Mouse (Mus musculus): Measurements from ENCODE around the gene Runx2.

The Runx2 gene

DNA sequence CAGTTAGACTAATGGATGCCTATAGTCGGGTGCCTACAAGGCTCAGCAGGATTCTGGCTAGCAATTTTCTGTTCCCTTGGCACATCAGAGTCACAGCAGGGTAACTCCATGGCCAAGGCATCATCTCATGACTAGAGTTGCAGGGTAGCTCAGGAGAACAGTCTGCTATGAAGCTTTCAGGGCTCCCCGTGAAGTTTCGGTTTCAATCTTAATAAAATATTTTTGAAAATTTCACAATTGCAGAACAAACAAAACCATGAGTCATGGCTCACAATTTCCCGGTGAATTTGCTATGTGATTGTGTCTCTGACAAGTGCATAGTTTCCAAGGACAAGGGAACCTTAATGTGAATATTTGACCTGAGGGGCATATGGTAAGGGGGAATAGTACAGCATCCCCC, 355.6 kb downstream of the Runx2 start:
- peak; percentile 68 for DNase-seq (ENCODE audit: low read depth)

- no peak for DNase-seq (ENCODE audit: low read depth)
Observed at GRCm38 (mm10) chr17:44456696-44457095, 357.9 kb downstream of the Runx2 start.

DNA sequence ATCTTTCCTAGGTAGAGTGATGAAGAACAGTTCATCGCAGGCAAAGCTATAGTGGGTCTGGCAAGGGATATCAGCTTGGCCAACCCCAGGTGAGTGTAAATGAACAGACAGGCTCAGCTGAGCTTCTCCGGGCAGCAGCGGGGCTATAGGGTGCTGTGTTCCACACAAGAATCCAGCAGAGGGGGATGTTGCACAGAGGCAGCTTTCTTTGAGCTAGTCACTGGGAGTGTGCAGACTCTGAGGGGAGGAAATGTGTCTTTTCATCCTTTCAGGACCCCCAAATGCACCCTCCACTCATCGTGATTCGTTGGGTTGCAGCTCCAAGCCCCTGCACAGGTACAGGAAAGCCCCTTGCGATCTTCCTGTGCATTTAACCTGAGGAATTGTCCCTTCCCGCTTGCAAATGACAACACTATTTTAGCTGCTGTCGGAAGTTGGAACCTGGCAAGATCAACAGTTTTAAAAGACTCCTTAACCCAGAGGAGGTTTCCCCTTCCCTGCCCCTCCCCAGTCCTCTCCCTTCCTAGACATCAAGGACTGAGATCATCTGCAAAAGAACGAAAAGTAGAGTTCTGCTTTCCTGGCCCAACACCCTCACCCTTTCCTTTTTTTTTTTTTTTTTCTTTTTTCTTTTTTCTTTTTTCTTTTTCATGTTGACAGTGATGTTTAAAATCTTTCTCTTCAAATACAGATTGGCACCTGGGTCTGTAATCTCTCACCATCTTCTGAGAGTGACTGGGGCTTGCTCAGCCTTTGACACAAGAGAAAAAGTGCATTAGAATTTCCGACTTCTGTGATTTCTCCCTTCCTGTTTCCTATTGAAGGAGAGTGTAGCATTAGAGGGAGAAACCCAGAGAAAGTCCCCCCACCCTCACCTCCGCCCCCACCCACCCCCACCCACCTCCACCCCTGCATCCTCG, 358.7 kb downstream of the Runx2 start:
- DNase-seq (ENCODE audit: low read depth) = peak; percentile 46

DNA sequence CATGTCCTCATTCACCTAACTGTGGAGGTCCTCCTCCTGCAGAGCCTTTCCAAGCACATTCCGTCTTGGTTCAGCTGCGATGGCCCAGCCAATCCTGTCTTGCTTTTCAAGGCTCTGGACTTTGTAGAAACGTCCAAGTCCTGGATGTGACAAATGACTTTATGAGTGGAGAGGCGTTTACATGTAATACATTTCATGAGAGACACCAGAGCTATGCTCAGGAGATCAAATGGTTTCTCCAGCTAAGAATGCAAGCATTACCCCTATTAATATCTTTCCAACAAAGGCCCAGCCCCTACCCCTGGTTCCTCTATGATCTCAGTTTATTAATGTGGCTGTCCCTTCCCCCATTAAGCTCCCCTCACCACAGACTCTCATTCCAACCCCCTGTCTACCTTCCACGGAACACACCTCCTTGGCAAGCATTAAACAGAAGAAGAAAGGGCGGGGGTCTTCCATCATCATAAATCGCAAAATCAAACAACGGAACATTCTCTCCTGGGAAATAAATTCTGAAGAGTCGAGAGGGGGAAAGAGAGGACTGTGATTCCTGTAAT, 364.6 kb downstream of the Runx2 start:
- no peak for DNase-seq (ENCODE audit: low read depth)
